Mouse (Mus musculus): ENCODE data around the gene Lpar5.

DNA sequence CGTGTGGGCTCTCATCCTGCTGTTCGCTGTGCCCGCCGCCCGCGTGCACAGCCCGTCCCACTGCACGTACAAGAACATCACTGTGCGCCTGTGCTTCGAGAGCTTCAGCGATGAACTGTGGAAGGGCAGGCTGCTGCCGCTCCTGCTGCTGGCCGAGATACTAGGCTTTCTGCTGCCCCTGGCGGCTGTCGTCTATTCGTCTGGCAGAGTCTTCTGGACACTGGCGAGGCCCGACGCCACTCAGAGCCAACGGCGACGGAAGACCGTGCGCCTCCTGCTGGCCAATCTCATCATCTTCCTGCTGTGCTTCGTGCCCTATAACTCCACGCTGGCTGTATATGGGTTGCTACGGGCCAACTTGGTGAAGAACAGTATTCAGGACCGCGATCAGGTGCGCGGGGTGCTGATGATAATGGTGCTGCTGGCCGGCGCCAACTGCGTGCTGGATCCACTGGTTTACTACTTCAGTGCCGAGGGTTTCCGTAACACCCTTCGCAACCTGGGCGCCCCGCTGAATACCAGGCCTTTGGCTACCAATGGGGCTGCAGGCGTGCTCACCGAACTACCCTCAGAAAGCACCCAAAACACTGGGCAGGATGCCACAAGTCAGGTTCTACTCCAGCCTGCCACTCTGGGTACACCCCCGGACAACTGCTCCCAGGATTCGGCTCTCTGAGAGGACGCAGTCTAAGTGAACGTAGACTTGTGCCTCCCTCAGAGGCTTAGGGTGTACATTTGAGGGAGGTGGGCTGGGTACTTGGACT is 14.3 kb downstream of the Lpar5 start:
- TF ChIP-seq GATA1 (IDR thresholded peaks at IDR 0.05; ENCODE audit: borderline replicate concordance, low read length) = no peak
- TF ChIP-seq FLI1 (IDR thresholded peaks at IDR 0.05; ENCODE audit: low read length) = no peak
